Mouse (Mus musculus): Measurements from ENCODE around the gene Fam166a.

The Fam166a gene

DNA sequence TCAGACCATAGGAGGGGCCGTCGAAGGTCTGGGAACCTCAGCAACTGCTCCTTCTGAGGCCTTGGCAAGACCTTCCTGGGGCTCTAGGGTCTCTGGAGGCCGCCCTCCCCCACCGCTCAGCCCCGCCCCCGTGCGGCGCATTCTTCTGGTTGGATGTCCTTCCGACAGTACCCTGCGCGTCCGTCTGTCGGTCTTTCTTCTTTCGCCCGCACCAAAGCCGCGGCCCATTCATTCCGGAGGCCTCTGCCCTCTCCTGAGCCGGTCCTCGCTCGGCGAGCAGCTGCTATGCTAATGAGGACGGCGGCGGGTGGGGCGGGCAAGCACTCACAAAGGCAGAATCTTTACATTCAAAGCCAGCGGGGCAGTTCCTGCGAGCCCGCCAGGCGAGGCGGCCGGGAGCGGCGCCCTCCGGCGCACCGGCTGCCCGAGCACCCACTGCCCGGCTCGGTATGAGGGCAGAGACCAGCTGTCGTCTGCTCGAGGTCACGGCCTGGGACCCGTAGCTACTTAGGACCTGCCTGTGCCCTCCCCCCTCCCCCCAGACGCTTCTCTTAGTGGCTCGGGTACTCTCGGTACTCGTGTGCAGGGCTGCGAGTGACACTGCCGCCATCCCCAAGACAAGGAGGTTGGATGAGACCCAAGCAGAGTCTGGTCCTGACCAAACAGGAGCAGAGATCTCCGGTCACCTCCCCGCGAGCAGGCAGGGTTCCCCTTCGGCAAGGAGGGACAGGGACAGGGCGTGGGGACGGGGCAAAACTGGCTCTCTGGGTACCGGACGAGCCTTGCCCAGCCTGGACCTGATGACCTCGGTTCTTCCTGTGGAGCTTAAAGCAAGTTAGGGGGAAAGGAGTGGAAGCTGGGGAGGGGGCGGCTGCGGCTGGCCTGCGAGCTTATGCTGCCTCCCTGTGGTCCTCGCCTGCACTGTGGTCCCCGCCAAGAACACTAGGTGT is 32.6 kb upstream of the Fam166a start:
- no peak for DNase-seq (ENCODE audit: low read depth)

DNA sequence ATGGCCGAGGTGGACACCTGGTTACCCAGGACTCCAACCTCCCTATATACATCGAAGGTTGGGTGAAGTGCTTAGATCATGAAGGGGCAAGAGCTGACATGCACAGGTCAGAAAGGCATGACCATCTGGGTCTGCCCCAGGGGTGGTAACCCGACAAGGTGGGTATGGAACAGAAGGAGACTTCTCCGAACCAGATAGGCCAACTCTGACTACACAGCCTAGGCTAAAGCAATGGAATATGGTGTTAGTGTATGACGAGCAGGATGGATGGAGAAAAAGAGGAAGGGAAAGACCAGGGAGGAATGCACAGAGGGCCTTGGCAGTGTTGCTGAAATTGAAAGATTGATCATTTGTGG is 32.0 kb upstream of the Fam166a start:
- no peak for DNase-seq (ENCODE audit: low read depth)

DNA sequence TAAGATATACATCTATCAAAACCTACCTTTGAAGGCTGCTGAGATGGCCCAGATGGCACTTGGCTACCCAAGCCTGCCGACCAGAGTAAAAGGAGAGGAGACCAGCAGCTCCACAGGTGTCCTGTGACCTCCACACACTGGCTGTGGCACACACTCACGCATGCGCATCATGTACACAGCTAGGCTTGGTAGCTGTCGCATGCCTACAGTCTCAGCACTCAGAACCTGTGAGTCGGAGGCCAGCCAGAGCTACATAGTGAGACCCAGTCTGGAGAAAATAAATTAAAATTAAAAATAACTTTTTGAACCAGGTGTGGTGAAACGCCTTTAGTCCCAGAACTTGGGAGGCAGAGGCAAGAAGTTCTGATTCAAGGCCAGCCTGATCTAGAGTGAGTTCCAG is 30.7 kb upstream of the Fam166a start:
- no peak for DNase-seq (ENCODE audit: low read depth)

DNA sequence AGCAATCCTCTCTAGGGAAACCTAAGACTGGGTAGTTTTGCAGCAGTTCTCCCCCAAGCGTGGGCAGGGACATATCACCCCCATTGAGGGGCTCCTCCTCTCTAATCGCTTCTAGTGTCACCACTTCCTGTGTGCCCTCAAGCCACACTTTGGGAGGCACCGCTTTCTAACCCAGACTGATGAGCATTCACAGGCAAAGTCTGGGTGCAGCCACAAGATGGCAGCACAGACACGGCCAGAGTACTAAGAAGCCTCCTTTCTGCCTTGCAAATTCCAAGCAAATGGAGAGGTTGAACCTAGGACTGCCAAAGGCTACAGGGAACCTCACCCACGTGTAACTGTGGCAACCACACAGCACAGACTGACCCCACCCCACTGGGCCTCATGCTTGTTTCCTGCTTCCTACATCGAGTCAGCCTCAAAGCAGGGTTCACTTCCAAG is 25.2 kb upstream of the Fam166a start:
- DNase-seq (ENCODE audit: low read depth): peak; percentile 83

DNA sequence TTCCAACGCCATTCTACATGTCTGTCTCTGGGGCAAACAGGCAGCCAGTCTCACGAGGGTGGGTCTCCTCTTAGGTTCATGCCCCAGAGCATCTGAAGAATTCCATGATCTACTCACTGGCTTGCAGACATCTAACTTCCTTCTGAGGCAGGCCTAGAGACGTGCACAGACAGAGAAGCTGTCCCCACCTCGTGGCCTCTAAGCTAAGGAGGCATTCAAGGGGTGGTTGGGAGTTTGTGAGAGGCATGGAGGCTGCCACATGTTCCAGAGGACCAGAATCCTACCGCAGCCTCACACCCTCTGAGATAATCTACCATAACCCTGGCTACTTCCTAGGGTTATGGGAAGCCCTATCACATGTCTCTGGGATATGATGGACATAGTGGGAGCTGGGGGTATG is 24.5 kb upstream of the Fam166a start:
- DNase-seq (ENCODE audit: low read depth): no peak

DNA sequence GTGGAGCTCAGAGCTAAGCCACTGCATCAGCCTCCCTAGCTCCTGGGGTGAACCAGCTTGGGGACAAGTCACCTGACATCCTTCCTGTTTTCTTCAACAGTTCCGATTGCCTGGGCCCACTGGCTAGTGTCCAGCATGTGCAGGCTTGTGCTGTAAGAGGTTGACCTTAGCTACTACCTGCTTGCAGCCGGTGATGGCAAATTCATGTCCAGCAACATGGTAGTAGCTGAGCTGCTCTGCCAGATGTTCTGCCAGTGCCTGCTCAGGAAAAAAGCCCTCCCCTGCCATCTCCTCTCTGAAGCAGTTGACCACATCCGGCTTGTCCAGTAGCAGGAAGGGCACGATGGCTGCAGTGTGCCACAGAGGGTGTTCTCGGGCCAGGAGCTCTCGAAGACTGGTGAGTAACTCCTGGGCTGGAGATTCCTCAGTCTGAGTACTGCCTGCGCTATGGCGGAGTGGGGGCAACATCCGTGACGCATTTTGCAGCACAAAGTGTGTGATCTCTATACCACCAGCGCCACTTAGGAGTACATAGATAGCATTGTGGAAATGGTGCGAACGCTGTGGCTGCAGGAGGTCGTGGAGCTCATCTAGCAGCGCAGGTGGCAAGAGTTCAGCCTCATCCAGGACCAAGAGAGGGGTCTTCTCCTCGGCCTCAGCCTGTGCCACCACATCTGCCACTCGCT is 23.9 kb upstream of the Fam166a start:
- no peak for DNase-seq (ENCODE audit: low read depth)

DNA sequence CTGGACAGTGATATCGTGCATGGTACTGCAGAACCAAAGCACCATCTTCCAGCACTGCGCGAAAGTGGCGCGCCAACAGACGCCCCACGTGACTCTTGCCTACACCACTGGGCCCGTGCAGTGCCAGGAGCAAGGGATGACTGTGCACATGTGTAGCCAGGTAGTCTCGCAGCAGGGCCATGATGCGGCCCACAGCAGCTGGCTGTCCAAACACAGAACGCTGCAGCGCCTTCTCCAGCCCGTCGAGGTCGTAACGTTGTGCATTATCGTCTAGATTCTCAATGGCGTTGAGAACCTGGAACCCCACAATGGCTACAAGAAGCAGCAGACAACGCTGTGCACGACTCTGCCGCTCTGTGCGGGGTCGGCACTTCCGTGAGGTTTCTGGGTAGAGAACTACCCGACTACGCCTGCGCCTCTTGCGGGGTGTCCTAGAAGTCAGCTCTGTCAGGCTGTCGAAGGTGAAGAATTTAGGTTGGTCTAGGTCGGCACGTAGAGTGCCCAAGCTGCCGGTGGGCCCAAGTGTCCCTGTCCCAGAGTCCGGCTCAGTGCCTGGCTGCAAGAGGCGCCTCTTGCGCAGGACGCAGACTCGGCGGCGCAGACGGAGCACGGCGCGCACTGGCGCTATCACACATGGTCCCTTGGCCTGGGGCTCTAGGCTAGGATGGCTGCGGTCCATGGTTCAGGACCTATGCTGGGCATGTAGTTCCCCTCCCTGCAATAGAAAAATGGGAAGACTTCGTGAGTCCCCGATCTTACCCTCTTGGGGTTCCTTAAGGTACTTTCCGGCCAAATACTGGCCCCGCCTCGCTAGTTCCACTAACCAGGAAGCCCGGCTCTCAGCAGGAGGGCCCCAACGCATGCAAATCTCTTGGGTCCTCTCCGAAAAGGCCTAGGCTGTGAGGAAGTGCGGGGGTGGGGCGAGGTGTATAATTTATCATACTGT is 23.1 kb upstream of the Fam166a start:
- peak; percentile 67 for DNase-seq (ENCODE audit: low read depth)

DNA sequence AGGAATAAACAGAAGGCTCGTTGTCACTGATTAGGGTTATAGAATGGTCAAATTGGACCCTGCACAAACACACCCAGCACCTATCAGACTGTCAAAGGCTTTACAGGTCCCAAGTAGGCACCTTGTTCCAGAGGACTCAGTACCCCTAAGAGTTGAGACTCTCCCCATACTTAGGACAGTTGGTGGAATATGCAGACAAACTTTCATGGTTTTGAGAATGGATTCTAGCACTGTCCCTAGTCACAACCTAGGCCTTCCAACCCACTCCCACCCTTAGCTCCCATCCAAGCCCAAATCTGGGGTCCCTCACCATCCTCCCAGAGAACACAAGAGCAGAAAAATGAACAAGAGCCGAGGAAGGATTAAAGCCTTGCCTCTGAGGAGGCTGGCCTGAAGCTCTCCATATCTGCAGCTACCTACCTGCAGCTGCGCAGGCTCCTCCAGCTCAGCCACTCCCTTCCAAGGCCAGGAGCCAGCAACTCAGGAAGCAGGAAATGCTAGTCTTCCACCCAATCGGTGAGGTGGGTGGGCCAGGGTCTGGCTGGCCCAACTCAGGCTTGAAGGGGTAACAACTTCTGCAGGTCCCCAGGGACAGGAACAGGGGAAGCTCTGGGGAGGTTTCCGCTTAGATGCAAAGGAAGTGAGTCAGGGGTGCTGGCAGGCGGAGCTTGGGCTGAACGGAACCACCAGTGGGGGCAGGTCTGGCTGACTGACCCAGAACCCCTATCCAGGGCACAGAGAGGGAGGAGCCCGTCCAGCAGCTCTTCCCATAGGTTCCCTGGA is 22.2 kb upstream of the Fam166a start, which contains the start of gene Tor4a:
TSS of gene Tor4a (minus strand) at position 715 of the 783 bp plus-strand sequence.
- no peak for DNase-seq (ENCODE audit: low read depth)

DNA sequence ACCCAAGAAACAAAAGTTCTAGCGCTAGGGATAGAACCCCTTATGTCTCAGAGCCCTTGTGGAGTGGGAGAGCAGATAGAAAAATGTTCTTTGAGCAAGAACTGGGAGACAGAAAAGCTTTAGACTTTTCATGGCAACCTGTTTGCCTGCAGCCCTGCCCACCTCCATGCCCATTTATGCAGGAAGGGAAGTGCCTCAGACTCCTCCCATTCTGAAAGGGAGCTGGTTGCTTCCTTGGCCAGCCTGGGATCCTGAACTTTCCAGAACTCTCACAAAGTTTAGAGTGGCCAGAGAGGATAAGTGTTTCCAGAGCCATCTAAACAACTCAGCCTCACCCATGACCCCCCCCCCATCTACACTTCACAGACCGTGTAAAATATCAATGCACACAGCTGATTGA is 21.4 kb upstream of the Fam166a start:
- no peak for DNase-seq (ENCODE audit: low read depth)

DNA sequence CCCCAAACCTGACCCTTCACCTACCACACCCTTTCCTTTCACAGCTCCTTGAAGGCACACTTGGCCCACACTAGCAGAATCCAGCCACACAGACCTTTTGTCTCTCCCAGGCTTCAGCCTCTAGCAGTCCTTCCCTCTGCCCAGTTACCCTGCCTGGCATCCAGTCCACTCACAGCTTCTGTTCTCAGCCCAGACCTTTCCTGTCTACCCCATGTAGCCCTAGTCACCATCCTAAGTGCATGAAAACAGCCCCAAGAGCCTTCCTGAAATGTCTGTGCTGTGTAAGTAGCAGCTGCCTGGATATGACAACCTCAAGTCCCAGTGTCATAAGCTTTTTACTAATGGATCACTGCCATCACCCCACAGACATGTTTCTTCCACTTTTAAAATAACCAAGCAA is 20.6 kb upstream of the Fam166a start:
- DNase-seq (ENCODE audit: low read depth): no peak

DNA sequence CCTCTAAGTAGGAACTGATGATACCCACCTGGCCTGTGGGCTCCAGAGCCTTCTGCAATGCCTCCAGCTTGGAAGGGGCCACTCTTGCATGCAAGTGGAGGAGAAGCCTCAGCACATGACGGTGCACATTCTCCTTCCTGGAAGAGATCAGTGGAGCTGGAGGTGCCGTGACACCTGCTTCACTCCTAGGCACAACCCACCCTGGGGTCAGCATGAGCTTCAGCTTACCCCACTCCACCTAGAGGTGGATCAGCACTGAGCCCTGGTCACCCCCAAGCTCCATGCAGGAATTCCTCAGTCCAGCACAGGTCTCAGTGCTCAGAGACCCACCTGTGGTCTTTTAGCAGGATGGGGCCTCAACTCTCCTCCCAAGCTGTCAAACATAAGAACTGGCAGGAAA is 17.9 kb upstream of the Fam166a start:
- no peak for DNase-seq (ENCODE audit: low read depth)

DNA sequence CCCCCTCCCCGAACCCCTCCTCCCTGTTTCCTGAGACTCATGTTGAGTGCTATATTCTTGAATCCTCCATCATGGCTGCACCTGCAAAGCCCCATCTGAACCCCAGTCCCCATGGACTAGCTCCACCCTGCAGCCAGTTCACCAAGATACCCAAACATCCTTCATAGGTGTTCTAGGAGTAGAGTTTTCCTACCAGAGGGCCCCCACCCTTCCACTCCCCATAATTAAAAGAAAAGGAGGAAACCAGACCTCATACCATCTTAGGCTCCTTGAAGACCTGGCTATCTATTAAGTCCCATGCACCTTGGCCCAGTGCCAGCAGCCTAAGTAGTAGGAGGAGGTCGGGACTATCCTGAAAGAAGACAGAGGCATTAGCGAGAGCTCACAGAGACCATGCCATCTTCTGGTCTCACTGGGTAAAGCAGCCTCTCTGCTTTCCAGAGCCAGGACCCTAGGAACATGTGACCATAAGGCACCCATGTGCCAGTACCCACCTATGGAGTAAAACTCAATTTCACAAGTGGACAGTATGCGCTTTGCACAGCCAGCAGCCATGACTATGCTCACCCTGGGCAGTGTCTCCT is 14.8 kb upstream of the Fam166a start:
- no peak for DNase-seq (ENCODE audit: low read depth)

DNA sequence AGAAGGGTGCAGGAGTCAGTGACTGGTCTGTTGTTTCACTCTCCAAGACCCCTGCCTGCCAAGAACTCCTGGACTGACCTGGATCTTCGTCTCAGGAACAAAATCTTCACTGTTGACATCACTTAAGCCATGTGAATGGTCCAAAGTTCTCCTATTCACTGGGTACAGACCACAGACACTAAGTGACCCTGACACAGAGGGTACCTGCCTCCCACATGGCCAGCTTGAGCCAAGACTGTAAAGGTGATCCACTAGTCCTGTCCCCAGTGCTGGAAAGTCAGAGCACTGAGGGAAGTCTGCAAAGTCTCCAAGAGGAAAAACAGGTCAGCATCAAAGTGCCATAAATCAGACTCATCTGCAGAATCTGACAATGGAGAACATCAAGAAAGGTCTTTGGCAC is 11.0 kb upstream of the Fam166a start:
- DNase-seq (ENCODE audit: low read depth): no peak

DNA sequence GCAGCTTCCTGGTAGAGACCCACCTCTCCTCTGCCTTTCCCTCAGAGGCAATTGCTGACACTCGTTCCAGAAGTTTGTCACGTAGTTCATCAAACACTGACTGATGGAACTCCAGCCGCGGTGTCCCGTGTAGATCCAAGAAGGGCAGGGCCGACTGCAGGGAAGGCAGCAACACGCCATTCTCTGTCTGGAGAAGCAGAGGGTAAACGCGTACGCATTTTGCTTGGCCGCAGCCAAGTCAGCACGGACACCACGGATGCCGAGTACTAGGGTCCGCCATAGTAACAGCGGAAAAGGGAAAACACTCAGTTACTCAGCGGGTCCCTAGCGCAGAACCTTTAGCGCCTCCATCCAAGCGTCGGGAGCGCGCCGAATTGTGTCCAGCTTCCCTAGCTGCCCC is 7.9 kb upstream of the Fam166a start:
- no peak for DNase-seq (ENCODE audit: low read depth)

DNA sequence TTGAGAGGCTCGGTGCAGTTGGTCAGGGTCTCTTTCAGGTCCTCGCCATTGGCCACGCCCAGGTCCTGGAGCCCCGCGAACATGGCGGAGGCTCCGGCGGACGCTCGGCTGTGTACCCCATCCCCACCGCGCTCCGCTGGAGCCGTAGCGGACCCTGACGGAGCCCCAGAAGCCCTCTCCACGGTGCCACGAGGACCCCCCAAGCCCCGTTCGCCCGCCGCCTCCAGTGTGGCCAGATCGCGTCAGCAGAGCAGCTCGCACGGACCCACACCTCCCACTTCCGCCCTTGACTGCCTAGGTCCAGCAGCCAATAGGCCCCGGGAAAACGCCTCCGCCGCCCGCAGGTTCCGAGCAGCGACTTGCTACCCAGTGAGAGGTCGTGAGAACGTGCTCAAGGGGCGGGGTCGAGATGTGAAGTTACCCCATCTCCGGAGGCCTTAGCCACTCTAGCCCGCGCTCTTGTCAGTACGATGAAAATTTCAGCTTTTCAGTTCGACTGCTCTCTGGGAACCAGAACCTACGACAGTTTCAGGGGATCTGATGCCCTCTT is 7.3 kb upstream of the Fam166a start, which contains the start of gene Nelfb:
TSS of gene Nelfb (minus strand) at position 369 of the 550 bp plus-strand sequence.
- DNase-seq (ENCODE audit: low read depth): peak; percentile 87

DNA sequence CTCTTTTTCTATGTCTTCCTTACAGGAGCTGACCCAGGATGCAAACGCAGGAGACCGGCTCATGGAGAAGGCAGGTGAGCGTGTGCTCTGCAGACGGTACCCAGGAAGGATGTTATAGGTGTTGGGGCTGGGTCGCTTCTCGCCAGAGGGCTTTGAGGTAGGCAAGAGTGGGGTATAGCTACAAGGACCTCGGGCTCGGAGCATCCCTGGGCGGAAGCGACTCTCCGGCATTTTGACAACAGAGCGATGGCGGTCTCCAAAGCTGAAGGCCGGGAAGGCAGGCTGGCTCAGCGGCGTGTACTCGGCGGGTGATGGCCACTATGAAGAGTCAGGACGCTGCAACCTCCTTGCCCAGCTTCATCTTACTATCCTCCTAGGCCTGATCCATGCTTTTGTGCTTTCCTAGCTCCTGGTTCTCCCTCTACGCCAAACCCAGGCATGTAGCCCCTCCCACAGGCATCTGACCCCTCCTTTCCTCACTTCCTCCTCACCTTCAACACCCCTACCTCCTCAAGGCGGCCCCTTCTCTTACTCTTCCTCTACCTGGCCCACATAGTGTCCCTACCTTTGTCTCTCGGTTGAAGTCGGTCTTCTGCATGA is 5.2 kb upstream of the Fam166a start:
- no peak for DNase-seq (ENCODE audit: low read depth)

DNA sequence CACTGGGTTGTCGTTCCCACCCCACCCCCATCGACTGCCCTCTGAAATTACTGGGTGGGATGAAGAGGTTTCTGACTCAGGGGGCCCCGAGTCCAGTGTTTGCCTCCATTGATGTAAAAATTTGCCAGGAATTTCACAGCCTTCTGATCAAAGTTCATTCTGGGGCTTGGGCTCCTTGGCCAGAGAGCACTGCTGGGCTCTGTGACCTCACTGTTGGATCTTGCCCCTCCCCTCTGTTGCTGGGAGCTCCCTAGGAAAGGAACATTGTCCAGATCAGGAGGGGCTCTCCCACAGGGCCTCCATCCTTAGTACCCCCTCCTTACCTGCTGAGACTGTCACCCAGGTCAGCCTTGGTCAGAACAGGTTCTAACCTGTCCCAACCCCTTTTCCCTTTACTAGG is 4.1 kb upstream of the Fam166a start, which contains the start of gene Stpg3:
TSS of gene Stpg3 (minus strand) at position 194 of the 400 bp plus-strand sequence.
- DNase-seq (ENCODE audit: low read depth): no peak

DNA sequence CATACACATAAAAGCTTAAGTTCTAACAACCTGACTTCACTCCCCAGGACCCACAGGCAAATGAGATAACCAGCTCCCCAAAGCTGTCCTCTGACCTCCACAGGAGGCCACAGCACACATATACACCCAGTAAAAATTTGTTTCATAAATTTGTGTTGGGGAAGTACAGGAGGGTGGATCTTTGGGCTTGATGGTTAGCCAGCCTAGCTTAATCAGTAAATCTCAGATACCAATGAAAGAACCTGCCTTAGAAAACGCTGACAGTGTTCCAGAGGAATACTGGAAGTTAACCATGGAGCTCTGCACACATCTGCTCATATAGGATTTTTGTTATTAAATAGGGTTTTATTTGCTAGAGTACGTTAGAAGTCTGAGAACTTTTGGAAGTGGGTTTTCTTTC is 879 bp upstream of the Fam166a start:
- DNase-seq (ENCODE audit: low read depth): no peak

DNA sequence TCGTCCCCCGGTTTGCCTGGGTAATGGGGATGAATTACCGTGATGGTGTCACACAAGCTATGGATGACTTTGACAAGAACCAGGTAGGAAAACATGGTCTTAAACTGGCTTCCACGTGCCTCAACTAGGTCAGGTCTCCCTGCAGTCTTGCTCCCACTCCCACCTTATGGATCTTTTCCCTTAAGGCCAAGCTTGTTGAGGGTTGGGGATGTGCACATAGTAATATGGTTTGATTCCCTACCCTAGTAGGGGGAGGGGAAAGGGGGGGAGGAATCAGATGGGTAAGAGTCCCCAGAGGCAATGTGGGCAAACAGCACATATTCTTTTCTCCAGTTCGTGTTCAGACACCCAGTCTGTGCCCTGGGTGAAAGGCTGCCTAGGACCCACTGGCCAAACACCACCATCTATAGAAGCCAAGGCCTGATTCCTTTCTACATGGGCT is 2.8 kb downstream of the Fam166a start:
- DNase-seq (ENCODE audit: low read depth): no peak
